Mouse (Mus musculus) liver, adult 2 months (tissue): ENCODE data around the gene Ccr10.

ENCODE experiments used
- CTCF ChIP-seq: fragments of 200-500 bp; IDR thresholded peaks from 2 replicates; pipeline ENCODE4 v1.5.1; 2011; ENCODE audit warnings: low read depth, low read length, control low read depth
- POLR2A ChIP-seq: fragments of 200-500 bp; IDR thresholded peaks from 2 replicates; pipeline ENCODE4 v1.6.1; 2011; ENCODE audit warnings: low read length, control low read depth; ENCODE audit not compliant: insufficient read depth; ENCODE audit errors: extremely low read depth

DNA sequence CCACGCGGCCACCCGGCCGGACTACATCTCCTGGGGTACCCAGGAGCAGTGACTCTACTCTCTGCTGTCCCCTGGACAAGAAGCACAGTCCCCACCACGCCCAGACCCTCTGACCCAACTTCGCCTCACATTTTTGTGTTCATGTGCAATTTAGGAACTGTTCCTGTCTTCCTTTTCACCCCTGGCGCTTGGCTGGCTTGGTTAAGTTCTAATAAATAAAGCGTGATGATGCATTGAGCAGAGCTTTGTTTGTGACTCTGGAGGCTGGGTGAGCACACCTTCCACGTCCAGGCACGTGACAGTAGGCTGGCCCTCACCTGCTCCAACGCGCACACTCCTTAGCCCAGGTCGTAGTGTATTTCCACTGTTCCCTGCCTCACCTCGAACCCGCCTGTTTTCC lies 13.7 kb downstream of the Ccr10 start:
- TF ChIP-seq POLR2A, result no peak
- TF ChIP-seq CTCF, result no peak
